Mouse (Mus musculus) embryo, embryonic 10 days (tissue): Measurements from ENCODE around the gene Plekhg2.
"Not testable (repeated sequence)": the region's sequence is repeated elsewhere in the genome, so short reads cannot be mapped to it uniquely, and the experiment has no call there.

Source experiments
- DNase-seq: peaks from one replicate; pipeline ENCODE4 v3.0.0-alpha.2; 2015; ENCODE audit warnings: low spot score

Gene Plekhg2

GRCm38 (mm10) chr7:28372251-28373108 lies at the start of gene Plekhg2:
TSS of gene Plekhg2 (minus strand) at chr7:28372599.
- DNase-seq, result peak; percentile 97

DNA sequence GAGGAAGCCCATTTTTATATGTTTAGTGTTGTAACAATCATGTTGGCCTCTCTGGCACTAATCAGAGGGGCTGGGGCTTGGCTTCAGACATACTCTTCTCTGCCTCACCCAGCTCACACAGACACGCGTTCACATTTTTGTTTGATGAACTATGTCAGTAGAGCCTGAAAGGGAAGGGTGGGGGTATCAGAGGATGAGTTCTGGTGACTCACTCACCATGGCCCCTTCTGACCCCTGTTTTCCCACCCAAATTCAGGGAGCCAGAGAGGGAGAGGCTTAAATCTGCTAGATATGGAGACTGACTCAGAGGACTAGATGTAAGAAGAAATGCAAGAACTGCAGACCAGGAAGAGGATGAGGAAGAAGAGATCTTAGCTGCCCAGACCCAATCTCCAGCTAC lies 47.0 kb upstream of the Plekhg2 start:
- no peak for DNase-seq

DNA sequence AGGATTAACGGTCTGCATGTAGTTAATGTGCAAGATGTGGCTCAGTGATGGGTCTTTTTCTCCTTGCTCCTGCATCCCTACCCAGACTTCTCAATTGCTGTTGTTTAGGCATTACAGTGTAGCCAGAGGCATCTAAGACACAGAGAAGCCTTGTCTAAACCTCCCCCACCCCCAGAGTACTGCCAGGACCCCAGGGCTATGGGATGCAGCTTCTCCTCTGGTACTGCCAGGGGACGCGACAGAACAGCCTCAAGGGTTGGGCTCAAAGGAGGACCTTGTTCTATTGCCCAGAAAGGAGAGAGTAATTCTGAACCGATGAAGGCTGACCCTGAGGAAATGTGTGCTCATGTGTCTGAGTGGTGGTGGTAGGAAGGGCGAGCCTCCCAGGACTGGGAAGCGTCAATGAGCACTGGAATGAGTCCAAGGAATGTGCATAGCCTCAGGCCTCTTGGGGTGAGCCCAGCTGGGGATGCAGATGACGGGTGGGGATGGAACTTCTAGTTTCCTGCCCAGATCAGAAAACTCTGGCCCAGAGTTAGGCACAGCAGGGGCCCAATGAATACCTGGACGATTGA lies 45.8 kb upstream of the Plekhg2 start:
- no peak for DNase-seq

- no peak for DNase-seq
These were observed 45.0 kb upstream of the Plekhg2 start for GRCm38 (mm10) chr7:28417368-28417767.

DNA sequence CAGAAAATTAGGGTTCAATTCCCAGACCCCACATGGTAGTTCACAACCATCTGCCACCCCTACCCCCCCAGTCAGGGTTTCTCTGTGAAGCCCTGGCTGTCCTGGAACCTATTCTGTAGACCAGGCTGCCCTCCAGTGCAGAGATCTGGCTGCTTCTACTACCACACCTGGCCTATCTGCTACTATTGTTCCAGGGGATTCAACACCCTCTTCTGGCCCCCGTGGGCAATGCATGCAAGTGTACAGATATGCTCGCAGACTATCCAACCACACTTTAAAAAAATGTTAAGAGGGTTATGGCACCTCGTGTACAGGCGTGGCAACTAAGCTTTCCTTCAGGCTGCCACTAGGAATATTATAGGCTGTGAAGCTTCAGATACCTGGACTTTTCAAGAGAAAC lies 40.4 kb upstream of the Plekhg2 start:
- no peak for DNase-seq

DNA sequence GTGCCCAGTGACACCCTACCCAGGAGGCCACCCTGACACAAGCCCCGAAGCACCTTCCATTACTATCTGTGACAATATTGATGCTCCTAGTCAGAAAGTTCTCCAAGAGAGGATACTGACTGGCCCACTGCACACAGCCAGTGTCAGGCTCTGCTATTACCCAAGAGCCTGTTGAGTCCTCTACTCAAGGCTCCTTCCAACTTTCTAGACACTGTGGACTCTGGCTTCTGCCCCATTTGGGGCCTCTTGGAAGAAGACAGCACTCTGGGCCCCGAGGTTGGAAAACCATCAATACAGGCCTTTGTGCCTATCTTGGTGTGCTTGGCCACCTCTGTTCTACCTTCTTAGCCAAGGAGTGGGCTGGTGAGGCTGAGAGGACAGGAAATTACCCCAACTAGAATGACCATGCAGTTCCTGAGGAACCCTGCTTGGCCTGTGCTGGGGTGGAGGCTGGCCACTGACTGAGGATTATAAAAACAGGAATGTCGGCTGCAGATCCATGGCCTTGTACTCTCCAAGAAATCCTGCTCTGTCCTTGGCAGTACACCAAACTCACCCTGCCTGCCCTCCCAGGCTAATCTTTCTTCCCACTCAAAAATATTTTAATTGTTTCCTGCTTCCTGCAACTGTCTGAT lies 38.6 kb upstream of the Plekhg2 start:
- DNase-seq, result no peak

- no peak for DNase-seq
These were observed 29.5 kb upstream of the Plekhg2 start for GRCm38 (mm10) chr7:28401942-28402341.

- no peak for DNase-seq
These were observed 28.6 kb upstream of the Plekhg2 start for GRCm38 (mm10) chr7:28401030-28401429.

DNA sequence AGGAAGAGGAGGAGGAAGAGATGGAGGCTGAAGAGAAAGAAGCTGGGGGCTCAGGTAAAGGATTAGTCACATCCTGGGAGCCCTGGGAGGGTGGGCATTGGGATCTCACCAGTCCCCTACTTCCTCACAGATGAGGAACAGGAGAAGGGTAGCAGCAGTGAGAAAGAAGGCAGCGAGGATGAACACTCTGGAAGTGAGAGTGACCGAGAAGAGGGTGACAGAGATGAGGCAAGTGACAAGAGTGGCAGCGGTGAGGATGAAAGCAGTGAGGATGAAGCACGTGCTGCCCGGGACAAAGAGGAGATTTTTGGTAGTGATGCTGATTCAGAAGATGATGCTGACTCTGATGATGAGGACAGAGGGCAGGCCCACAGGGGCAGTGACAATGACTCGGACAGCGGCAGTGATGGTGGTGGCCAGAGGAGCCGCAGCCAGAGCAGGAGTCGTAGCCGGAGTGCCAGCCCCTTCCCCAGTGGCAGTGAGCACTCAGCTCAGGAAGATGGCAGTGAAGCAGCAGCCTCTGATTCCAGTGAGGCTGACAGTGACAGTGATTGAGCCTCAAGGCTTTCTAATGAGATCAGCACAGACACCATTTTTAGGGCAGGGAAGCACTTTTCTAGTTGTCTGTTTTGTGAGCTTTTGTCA lies 26.4 kb upstream of the Plekhg2 start:
- DNase-seq, result no peak

- DNase-seq, result no peak
These were observed 25.6 kb upstream of the Plekhg2 start for GRCm38 (mm10) chr7:28398000-28398399.

- DNase-seq, result no peak
These were observed 23.0 kb upstream of the Plekhg2 start for GRCm38 (mm10) chr7:28395425-28395824.

DNA sequence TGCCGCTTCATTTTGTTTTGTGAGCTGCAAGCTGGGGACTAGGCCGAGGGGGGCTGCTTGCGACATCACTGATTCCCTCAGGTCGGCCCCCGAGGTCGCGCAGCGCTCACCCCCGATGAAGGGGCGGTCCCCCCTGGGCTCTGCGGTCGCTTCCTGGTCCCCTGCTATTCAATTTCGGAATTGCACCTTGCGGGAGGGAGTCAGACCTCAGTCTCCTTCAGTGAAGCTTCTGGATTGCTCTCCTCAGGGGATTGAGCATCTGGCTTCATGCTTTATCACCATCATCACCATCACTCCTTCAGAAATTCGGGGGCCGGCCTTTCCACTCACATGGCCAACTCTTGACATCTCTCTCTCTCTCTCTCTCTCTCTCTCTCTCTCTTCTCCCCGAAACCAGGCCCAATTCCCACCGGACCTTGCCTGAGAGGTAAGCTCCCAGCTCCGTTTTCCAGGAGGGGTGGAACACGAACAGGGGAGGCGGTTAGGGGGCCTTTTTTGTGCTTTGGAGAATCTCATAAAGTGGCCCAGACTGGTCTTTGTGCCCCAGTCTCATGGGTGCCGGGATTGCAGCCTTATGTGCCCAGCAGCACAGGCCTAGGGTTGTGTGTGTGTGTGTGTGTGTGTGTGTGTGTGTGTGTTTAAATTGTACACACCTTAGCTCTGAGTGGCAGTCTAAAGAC lies 21.0 kb upstream of the Plekhg2 start:
- DNase-seq, result no peak

DNA sequence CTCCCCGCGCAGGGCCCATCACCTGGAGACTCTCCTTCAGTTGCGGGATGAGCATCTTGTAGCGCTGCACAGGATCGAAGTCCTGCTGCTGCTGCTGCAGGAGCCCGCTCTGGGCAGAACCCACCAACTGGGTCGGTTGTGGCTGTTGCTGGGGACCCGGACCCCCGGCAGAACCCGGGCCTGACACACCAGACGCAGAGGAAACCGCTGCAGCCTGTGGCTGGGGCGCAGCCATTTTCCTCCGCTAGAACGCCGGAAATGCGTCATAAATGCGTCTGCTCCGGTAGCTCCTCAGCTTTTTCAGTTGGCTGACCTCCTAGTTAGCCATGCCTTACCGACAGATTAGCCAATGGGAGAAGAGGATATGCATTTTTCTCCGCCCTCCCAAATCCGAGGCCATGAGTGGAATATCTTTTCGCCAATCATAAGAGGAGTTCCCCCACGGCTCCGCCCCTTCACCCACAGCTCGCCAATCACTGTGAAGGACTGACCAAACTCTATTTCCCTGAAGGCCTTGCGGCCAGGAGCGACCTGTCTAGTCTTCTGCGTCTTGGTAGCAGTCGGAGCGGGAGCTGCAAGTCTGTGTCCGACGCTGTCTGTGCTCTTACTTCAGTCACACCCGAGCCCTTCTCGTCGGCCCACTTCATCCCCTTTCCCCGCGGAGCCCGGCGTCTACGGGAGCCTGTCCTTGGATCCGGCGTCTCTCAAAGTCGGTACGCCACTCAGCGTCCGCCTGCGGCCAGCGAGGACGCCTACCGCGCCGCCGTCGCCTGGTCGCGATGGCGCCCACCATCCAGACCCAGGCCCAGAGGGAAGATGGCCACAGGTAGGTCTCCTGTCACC lies 20.3 kb upstream of the Plekhg2 start, which contains the start of the genes Med29 and Paf1:
Gene Med29, minus strand, starts transcription at position 280 of the 843 bp plus-strand sequence.
Gene Paf1, plus strand, starts transcription at position 523 of the 843 bp plus-strand sequence.
- DNase-seq, result peak; percentile 98

GRCm38 (mm10) chr7:28390331-28390730 lies 17.9 kb upstream of the Plekhg2 start:
- DNase-seq, result no peak

GRCm38 (mm10) chr7:28387384-28387783 lies 15.0 kb upstream of the Plekhg2 start:
- DNase-seq, result not testable (repeated sequence)

GRCm38 (mm10) chr7:28386877-28387276 lies 14.5 kb upstream of the Plekhg2 start:
- not testable (repeated sequence) for DNase-seq

GRCm38 (mm10) chr7:28386462-28386861 lies 14.1 kb upstream of the Plekhg2 start:
- peak; percentile 90 for DNase-seq

GRCm38 (mm10) chr7:28386007-28386406 lies 13.6 kb upstream of the Plekhg2 start:
- DNase-seq, result no peak

- no peak for DNase-seq
These were observed 12.8 kb upstream of the Plekhg2 start for GRCm38 (mm10) chr7:28385196-28385595.

DNA sequence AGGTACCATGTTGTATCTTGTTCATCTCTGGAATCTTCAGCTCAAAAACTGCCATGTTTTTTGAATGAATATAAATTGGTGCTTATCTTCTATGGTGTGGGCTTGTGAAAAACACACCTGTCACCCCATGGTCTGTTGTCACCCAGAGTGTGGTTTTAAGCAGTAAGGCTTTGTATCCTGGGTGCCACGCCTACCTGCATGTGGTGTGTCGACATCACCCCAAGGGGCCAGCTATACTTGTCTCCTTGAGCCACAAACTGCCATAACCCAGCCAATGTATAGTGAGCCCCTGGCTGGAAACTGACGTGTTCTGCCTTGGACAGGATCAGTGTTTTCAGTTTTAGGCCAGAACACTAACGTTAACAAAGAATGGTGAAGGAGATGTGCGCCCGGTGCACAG lies 11.8 kb upstream of the Plekhg2 start:
- DNase-seq, result no peak

DNA sequence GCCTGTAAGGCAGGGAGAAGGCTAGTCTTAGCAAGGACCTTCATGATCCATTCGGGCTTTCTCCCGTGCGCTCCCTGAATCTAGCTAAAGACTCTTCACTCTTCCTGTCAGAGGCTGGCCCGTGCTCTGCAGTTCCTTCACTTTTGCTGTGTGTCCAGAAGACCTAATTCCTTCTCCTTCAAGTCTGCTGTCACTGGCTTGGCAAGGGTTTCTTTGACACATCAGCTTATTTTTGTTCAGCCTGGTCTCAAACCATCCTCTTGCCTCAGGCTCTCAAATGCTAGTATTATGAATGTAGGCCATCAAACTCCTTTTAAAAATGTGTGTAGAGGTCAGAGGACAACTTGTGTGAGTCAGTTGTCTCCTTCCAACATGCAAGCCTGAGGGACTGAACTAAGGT lies 11.2 kb upstream of the Plekhg2 start:
- no peak for DNase-seq
